Mouse (Mus musculus) left cerebral cortex, adult 11 months (tissue): ENCODE data around the gene Rnf20.
A peak's percentile ranks its signal among the peaks of the same experiment; 100 is the strongest.
"Not testable (repeated sequence)": the region's sequence is repeated elsewhere in the genome, so short reads cannot be mapped to it uniquely, and the experiment has no call there.

Source experiments
- DNase-seq: peaks from one replicate; pipeline ENCODE4 v3.0.0; 2022; ENCODE audit warnings: low spot score

Gene Rnf20

GRCm38 (mm10) chr4:49631319-49632138, at the start of gene Rnf20:
TSS of gene Rnf20 (plus strand) at chr4:49632006.
- DNase-seq: peak; percentile 93

- DNase-seq: no peak
These were observed 47.6 kb upstream of the Rnf20 start for GRCm38 (mm10) chr4:49583965-49584831.

DNA sequence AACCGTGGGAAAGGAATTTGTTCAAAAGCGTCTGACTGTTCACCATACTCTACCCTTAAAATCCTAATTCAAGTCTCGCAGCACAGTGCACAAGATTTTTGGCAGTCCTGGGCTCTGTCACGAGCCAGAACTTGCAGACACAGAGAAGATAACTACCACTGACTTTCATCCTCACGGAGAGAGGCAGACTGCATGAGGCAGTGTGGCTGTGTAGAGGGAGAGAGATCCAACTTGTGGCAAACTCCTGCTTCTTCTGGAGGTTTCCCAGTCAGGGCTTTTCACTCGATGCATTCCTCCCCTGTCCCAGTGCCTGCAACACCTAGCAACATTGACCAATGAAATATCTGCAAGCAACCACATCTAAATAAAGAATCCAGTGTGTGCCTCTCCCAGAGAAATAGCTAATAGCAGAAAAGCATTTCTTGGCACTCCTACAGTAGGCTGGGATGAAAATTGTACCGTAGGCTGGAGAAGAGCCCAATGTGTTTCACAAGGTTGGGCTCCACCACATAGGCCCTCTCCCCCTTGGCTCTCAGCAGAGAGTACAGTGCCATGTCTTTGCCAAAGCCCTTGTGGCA, 46.2 kb upstream of the Rnf20 start:
- DNase-seq: no peak

GRCm38 (mm10) chr4:49586811-49587210, 45.0 kb upstream of the Rnf20 start:
- DNase-seq: no peak

GRCm38 (mm10) chr4:49590152-49590551, 41.7 kb upstream of the Rnf20 start:
- DNase-seq: no peak

- DNase-seq: no peak
These were observed 35.0 kb upstream of the Rnf20 start for GRCm38 (mm10) chr4:49596846-49597182.

DNA sequence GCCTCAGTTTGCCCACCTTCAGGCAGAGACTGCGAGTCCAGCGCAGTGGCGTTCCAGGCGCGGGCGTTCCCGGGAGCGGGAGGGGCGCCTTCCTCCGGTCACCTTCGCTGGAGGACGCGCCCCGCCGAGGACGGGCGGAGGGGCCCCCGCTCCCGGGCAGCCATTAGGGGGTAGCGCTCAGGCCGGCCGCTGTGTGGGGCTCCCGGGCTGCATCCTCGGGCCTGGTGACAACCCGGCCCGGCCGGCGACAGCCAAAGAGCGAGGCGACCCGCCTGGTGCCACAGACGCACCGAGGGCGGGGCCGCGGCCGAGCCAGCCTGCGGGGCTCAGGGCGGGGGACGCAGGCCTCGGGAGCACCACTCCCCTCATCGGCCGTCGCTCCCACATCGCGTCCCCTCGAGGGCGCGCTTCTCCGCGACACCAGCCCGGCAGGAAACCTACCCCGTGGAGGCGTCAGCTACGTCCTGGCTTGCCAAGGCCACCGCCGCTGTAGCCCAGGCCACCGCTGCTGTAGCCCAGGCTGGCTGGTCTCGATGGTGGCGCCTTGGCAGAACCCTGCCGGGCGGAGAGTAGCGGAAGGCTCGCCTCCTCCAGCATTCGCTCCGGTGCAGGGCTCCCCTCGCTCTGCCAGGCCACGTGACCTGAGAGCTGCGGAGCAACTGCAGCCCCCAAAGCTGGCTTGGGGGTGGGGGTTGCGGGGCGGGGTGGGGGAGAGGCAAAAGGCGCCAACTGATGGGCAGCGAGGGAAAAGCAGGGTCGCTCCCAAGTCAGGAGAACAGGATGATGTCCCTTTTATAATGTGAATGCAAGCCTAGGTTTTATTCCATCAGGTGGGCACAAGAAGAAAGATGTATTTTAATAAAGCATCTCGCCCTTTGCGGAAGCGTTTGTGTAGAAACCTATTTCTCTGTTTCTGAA, 34.4 kb upstream of the Rnf20 start, which contains the start of gene Tmem246:
Gene Tmem246, minus strand, starts transcription at position 694 of the 918 bp plus-strand sequence.
- DNase-seq: peak; percentile 59

- DNase-seq: no peak
These were observed 28.6 kb upstream of the Rnf20 start for GRCm38 (mm10) chr4:49603161-49603560.

GRCm38 (mm10) chr4:49604016-49604546, 27.7 kb upstream of the Rnf20 start:
- DNase-seq: no peak

GRCm38 (mm10) chr4:49604616-49605015, 27.2 kb upstream of the Rnf20 start:
- DNase-seq: no peak

- no peak for DNase-seq
These were observed 26.3 kb upstream of the Rnf20 start for GRCm38 (mm10) chr4:49605459-49605858.

DNA sequence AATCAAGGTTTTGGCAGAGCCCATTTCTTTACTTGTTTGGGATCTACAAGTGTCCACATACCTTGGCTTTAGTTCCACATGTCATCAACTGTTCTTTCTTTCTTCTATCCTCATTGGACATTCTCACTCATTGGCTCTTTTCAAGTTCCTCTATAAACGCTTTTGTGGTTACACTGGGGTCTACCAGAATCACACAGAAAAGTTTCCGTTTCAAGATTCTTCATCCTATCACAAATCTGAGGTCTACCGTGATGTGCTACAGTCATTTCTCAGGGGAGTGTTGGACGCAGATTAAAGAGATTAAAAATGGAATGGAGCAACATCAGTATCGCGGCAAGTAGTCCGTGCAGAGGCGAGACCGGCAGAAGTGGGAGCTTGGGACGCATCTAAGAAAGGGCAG, 14.9 kb upstream of the Rnf20 start:
- no peak for DNase-seq

DNA sequence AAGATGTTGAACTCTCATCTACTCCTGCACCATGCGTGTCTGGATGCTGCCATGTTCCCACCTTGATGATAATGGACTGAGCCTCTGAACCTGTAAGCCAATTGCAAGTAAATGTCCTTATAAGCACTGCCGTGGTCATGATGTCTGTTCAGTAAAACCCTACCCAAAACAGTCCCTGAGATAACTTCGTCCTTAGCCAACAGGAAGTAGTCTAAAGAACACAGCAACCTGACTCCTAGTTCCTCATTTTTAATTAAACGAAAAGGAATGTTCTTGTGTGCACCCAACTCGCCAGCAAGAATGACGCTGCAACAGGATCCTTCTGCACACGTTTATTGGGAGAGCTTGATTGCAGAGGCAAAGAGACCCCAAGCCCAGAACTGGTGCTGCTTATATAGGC, 11.9 kb upstream of the Rnf20 start:
- DNase-seq: not testable (repeated sequence)

DNA sequence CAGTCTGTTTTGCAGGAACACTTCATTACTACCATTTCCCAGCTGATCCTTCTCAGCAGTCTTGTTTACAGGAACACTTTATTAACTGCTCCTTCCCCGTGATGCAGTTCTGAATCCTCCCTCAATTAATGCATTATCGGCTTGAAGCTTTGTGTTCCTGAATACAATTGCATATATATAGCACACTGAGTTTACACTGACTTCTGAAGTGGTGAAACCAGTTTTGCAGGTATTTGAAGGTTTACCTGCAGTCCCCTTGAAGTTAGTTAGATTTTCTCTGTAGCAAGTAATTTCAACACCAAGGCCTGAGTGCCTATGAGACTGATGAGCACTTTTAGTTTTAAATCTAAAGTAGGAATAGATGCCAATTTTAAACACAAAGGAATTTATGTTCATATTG, 9.5 kb upstream of the Rnf20 start:
- DNase-seq: no peak

DNA sequence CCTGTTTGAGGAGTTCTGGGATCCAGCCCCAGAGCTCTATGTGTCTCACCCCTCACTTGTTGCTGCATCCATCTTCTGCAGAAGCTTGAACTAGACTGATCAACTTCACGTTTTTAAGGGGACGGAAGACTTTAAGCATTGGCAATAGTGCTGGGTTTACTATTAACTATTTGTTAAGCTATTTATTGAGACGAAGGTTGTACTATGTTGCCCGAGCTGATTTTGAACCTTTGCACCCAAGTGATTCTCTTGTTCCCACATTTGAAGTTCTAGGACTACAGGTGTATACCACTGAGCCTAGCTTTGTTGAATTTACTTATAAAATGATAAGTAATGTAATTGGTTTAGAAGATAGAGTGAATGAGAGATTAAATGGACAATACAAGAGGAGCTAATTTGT, 7.9 kb upstream of the Rnf20 start:
- DNase-seq: no peak

DNA sequence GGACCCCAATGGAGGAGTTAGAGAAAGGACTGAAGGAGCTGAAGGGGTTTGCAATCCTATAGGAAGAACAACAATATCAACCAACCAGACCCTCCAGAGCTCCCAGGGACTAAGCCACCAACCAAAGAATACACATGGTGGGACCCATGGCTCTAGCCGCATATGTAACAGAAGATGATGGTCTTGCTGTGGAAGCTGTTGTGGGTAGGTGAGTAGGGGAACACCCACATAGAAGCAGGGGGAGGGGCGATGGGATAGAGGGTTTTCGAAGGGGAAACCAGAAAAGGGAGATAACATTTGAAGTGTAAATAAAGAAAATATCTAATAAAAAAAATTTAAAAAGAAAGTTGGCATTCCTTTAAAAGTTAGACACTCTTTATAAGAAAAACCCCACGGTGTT, 6.8 kb upstream of the Rnf20 start:
- not testable (repeated sequence) for DNase-seq

DNA sequence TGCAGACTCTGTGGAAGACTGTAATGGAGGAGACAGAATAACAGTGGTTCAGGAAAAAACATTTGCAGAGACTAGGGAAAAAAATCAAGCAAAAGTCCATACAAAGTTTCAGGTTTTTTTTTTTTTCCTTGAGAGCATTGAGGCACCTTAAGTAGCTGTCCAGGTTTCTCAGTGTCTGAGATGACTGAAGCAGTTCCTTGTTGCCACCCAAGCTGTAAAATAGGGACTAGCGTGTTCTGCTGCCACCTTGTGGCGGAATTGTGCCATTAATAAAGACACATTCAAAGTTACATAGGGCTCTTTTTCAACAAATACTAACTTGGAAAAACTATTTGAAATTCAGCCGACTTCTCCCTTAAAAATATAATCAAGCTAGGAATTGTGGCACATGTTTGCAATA, 4.8 kb upstream of the Rnf20 start:
- DNase-seq: peak; percentile 58

DNA sequence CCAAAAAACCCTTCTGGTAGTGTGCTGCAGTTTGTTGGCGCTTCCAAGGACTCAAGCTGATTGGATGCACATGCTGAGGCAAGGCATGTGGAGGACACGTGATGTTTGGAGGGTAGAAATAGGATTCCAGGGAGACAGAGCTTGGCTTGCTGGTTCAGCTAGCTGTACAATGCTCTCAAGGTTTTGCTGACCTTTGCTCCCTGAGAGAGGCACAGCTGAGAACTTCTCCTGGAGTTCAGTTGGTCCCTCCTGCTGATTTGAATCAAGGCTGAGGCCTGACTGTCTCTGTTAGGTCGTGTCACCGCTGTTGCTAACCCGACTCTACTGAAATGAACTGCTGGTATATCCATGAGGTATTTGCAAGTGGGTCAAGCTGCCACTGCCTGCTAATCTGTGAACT, 2.9 kb upstream of the Rnf20 start:
- DNase-seq: no peak

- no peak for DNase-seq
These were observed 304 bp downstream of the Rnf20 start for GRCm38 (mm10) chr4:49632139-49632481.

DNA sequence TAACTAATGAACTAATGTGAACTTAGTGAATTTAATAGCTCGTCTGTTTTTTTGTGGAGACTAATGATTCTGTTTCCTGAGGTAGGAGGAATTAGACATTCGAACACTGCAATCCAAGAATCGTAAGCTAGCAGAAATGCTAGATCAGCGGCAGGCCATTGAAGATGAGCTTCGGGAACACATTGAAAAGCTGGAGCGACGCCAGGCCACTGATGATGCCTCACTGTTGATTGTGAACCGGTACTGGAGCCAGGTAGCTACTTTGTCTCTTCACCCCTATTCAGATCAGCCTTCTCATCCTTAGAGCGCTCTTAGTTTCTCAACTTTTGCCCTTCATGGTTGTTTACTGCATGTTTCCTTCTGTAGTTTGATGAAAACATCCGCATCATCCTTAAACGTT, 6.0 kb downstream of the Rnf20 start:
- no peak for DNase-seq

DNA sequence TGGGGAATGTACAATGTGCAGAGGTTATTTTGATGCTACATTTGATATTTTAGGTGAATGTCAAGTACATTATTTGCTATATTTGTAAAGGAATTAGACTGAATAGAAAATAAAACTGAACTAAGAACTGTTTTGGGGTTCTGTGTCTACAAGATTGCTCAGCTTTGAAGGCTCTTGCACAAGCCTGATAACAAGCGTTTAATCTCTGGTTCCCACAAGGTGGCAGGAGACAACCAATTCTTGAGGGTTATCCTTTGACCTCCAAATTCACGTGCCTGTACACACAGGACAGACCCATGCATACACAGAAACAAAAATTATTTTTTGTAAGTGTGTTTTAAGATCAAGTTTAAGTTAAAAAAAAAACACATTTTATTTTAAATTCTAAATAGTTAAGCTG, 8.1 kb downstream of the Rnf20 start:
- DNase-seq: no peak

DNA sequence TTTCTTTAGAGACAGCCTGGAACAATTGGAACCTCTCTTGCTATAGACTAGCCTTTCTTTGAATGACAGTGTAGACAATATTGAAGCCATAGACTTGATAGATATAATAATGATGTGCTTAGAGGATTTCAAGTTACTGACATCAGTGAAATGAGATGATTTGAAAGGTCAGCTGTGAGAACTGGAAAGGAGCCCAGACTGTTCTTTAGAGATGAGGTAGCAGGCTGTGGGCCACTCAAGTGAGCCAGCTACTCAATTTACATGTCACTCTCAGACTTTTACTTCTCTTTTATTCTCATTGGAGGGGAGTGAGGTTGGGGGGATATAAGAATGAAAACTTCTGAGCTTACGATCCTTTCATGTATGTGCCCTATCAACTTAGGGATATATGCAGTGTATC, 27.6 kb downstream of the Rnf20 start:
- DNase-seq: no peak
